Mouse (Mus musculus) right cerebral cortex, postnatal 4 days (tissue): ENCODE results near the gene Cdyl.

Source experiments
- DNase-seq: peaks from one replicate; pipeline ENCODE4 v3.0.0-alpha.2; 2022

Gene Cdyl

DNA sequence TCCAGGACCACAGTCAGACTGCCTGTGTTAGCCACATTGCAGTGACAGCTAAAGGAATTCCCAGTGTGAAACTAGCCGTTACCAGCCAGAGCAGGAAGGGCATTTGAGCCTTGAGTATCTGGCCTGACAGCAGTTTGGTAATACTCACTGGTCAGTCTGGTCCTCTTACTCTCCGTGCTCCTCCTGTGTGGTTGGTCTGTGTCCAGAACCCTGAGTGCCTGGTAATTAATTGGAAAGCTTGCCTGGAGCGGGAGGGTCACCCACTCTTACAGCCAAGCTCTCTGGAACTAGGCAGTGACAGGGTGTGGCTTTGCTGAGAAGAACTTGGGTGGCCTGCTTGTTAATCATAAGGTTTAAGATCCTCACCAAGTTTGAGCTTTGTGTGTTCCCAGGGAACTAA lies 189.1 kb downstream of the Cdyl start:
- no peak for DNase-seq

DNA sequence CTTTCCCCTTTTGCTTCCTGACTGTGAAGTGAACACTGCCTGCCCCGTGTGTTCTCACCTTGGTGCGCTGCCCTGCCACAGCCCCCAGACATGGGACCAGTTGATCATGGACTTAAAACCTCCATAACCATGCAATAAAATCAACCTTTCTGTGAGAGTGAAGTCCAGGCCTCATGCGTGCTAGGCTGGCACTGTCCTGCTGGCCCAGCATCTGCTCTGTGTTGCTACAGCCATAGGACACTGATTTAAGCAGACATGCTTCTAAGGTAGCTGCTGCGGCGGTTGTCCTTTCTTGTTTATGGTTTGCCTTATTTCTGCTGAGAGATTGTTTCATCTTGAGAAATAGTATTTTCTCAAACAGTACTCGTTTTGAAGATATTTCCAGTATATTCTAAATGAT lies 191.9 kb downstream of the Cdyl start:
- no peak for DNase-seq

DNA sequence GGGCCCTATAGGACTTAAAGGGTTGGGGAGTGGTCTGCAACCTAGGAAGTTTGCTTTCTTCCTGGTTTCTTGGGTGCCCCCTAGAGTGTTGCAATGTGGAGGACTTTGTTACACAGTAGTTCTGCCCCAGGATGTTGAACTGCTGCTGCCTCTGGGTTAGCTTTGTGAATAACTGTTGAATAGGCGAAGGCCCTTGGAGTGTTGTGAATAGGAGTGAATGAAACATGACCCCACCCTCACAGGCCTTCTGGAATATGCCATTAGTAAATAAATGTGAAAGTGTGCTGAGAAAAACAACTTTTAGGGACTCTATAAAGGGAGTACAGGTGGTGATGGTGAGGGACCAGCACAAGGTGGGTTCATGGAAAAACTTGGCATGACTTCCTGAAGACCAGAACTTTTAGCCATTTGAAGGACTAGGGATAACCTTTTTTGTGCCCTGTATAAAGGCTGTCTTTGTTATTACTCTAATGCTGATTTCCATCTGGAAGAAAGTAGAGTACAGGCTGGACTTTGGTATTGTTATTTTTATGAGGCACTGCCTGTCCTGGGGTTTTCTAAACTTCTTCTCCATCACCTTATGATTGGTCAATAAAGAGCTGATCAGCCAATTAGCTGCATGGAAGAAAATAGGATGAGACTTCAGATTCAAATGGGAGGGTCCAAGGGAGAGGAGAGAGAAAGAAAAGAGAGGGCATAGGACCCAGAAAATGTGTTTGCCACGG lies 193.4 kb downstream of the Cdyl start:
- DNase-seq = no peak

DNA sequence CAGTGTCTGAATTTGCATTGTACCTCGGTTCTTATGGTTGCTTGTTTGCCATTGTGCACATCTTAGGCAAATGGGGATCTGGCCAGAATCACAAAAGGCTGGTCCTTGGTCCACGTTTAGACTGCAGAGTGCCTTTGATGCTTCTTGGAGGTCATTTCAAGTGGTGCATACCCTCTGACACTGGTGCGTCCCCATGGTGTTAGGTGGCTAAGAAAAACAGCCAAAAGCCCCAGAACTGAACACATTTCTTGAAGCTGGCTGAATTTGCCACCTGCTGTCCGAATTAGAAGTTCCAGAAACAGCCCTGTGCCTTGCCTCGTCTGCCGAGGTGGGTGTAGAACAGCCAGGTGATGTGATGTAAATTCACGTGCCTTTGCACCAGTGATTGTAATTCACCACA lies 197.9 kb downstream of the Cdyl start:
- DNase-seq = no peak

DNA sequence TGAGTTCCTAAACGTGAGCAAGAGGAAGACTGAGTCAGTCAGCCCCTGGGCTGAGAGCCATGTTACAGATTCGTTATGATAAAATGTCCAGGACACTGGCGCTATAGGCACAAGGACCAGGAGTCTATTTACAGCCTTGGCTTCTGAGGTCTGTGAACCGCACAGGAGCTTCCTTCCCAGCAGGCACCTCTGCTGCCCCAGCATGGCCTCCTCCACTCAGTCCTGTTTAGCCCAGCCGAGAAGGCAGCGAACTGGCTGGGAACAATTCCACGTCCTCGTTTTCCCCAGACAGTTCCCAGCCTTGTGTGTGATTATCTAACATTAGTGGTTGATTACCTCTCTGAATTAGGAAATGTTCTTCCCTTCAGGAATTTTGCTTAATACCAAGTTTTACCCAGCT lies 201.3 kb downstream of the Cdyl start:
- DNase-seq = no peak

DNA sequence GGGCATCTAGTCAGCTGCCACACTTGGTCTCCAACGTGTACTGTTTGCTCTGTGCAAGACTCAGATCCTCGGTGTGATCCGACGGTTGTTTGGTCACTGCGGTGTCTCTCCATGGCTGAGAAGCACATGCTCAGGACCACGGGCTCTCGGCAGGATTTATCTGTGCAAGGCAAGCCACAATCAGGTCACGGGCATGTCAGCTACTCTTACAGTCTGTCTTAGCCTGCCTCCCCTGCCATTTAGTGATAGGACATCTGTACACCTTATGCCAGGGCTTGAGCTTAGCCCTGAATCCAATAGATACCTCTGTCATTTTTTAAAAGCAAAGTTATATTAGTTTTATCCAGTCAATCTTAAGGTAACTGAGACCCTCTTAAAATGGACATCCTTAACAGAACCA lies 211.0 kb downstream of the Cdyl start:
- no peak for DNase-seq

DNA sequence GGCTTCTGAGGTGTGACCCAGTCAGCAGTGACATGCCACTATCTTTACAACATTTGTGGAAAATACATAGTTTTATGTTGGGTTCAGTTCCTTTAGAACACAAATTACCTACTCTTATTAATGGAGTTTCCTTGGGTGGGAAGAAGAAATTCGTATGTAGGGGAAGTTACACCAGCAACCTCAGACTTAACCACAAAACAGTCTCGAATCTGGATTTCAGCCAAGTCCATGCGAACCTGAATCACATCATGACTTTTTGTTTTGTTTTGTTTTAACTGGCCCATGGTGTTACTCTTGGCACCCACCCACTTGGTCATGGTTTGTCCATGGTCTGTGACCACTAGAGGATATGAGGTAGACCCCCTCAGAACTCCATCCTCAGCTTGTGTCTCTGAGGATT lies 211.5 kb downstream of the Cdyl start:
- no peak for DNase-seq

DNA sequence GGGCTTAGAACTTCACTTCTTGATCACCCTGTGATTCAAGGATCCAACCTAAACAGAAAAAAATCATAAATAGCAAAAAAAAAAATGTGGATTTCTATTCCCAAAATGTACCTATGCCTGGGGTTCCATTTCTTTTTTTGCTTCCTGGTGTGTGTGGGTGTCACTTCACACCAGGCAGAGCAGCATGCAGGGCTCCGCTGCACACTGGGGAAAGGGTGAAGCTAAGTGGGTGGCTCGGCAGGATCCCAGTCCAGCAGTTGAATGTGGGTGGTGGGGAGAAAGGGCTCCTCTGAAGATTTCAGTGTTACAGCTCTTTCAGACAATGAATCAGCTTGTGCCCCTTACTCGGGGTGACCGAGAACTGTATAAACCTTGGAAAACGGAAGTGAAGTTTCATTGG lies 215.8 kb downstream of the Cdyl start:
- DNase-seq = no peak

DNA sequence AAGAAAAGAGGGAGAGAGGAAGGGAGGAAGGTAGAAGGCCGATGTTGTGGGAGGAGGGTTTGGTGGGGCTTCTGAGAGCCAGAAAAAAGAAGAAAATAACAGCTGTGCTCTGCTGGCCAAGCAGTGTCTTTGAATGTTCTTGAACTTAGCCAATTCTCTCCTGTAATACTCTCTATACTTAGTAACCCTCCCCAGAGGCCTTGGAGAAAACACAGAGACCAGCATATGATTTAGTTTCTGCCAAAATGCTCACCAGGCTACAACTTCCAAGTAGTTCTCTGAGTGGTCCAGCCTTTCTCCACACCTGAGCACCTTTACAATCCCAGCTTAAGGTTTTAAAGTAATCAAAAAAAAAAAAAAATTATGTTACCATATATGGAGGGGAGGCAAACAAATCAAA lies 218.6 kb downstream of the Cdyl start:
- DNase-seq = no peak

DNA sequence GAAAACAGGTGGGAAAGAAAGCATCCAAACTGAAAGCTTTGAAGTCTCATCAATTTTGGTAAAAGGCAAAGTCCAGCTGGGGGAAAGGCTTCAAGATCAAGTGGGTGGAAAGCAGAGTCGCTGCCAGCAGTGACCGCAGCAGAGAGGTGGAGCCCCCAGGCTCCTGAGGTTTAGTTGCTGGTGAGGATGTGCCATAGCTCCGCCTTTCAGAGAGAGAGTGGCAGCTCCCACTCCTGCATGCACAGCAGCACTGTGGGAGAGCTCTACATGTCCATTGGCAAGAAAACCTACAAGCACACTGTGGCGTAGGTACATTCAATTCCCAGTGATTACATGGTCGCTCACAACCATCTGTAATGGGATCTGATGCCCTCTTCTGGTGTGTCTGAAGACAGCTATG lies 219.4 kb downstream of the Cdyl start:
- DNase-seq = no peak

DNA sequence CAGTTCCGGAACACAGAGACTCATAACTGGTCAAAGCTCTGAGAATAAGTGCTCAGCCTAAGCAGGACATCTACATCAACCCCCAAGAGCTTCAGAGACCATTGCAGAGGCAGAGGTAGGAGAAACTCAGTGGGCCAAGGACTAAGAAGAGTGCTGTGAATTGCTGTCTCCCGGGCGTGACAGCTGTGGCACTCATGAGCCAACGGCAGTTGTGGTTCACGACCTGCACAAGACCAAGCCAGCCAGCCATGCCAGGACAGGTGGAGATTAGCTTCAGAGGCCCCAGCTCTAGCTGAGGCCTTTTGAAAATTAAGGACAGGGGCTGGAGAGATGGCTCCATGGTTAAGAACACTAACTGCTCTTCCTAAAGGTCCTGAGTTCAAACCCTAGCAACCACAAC lies 219.9 kb downstream of the Cdyl start:
- DNase-seq = no peak

DNA sequence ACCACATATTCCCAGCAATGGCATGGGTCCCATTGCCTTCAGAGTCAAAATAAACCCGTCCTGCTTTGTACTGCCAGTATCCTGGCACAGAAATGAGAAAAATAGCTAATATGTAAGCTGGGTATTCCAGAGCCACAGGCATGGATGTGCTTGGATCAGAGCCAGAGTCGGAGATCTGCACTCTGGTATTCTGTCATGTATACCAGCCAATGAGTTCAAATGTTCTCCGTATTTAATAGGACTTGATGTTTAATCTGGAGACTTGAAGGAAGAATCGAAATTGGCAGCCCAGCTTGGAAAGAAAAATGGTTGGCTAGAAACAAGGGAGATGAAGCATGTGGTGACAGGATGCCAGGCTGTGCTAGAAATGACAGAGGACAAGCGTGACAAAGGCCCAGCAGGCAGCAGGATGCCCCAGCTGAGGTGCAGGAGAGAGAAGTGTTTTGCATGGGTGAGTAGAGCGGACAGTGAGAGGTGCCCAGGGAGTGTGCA lies 221.0 kb downstream of the Cdyl start:
- no peak for DNase-seq

DNA sequence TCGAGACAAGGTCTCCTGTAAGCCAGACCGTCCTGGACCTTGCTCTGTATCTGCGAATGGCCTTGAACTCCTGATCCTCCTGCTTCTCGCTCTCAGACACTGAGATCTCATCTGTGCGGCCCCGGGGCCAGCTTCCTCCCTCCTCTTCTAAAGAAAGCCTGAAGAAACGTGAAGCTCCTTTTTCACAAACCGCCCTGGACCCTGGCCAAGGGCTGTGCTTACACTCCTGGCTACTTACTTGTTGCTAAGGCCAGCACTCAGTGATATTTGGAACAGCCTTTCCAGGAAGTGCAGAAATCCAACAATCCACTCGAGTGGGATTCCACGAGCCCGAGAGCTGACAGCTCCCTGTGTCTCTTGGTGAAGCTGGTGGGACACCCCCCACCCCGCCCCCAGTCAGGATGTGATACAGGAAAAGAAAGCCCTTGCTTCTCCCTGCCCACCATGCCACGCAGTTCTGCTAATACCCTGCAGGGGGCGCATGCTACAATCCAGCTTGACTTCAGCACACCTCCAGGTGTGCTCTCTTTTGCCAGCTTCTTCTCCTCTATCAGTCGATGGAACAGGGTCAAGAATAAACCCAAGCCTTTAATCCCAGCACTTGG lies 226.6 kb downstream of the Cdyl start:
- no peak for DNase-seq

DNA sequence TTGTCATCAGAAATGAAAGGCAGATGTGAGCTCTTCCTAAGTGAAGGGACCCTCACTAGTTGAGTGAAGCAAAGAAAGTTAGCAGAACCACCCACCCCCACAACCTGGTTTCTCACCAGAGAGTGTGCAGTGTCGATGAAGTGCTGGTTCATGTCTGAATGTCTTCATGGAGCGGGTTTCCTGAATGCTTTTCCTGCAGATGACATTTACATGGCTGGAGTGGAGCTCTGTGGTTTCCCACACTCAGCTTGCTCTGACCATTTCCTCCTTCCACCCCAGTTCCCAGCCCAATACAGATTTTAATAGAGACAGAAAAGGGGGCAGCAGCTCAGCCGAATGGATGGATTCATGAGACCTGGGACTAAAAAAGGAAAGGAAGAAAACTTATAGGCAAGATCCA lies 233.2 kb downstream of the Cdyl start:
- DNase-seq = no peak

DNA sequence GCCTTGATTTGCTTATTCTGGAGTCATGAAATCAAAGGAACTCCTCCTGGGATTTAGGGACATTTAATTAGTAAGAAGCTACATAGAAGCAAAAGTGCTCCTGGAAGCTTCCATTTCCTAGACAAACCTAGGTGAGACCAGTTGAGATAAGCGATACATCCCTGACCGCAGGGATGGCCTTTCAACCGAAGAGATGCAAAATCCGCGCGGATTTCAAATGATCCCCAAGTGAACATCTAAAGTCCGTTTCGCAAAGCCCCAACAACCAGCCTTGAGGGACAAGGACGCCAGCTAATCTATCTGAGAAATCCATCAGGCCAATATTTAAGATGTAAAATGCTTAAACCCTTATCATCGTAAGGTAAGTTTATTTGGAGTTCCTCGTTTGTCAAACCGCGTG lies 245.7 kb downstream of the Cdyl start:
- no peak for DNase-seq

DNA sequence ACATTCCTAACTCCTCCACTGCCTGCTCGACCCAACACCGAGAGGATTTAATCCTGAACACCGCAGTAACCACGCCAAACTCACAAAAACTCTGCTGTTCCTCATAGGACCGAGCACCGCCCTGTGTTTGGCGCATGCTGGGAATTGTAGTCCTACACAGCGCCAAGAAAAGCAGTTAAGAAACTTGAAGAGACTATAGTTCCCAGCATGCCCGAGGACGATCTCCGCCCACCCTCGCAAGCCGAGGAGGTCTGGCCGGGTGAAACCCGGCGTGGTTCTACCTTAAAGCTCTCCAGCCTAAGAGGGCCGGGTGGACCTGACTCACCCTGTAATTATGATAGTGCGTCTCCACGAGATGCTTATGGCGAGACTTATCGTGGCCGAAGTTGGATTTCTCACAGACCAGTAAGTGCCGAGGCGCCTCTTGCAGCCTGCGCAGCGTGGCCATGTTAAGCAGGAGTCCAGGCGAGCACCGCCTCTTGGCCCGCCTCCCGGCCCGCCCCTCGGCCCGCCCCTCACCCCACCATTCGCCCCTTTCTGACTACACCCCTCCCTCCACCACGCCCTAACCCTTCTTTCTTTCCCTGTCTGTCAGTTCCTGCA lies 246.3 kb downstream of the Cdyl start, which contains the start of gene Rpp40:
TSS of gene Rpp40 (minus strand) at position 481 of the 603 bp plus-strand sequence.
- peak; percentile 87 for DNase-seq

DNA sequence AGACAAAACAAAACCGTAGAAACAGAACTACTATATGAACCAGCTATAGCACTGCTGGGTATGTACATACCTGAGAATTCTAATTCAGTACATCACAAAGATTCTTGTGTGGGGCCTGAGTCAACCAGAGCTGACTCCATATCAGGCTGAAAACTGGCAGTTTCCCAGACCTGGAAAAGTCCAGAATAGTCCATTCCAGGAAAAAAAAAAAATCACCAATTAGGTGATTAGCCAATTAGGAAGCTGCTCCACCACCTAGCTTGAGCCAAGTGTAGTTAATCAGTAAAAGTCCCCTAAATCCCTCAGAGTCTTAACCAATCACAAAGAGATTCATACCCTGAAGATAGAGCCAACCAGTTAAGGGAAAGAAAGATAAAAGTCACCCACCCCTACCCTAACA lies 251.8 kb downstream of the Cdyl start:
- DNase-seq = no peak
